Mouse (Mus musculus): ENCODE measurements at regions not wholly inside any gene's neighbourhood (a gene's known extent, or its start where the extent isn't known, plus 50 kb on each side); places are given as distances from the start of the nearest gene placed in this dataset.
A peak's percentile ranks its signal among the peaks of the same experiment; 100 is the strongest.

DNA sequence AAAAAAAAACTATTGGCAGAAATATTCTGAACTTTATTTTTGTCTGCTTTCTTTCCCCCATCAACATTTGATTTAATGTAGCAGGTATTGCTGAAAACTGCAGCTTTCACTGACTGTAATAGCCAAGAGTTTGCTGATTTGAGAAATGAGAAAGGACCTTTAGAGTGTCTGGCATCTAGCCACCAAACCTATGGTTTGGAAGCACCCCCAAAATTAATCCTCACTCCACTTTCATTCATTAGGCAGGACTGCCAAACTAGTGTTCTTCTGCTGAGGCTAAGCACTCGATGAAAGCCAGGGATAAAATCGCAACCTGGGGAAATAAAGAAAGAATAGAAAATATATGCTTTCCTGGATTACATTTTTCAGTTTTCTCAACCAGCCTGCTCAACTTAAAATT lies 320.4 kb downstream of the Atp6ap1l start:
- ATAC-seq (replicated peaks; ENCODE audit: low FRiP score, low TSS enrichment, poor library complexity, severe bottlenecking), result no peak

DNA sequence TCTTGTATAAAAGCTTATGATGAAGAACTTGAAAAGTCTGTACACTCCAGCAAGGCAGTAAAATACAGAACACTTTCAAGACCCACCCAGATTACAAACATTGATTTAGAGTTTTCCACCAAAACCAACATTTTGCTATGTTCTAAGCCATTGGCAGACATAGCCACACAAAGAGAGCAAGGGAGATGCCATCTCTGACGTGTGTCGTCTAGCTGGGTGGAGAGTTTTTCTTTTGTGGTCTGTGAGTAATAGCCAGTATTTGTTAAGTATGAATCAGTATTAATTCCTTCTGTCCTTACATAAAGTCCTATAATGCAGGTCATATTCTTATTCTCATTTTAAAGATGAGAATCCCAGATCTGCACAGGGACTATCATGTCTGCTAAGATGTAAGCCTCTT lies 329.8 kb downstream of the Atp6ap1l start:
- ATAC-seq (replicated peaks; ENCODE audit: low FRiP score, low TSS enrichment, poor library complexity, severe bottlenecking), result no peak

DNA sequence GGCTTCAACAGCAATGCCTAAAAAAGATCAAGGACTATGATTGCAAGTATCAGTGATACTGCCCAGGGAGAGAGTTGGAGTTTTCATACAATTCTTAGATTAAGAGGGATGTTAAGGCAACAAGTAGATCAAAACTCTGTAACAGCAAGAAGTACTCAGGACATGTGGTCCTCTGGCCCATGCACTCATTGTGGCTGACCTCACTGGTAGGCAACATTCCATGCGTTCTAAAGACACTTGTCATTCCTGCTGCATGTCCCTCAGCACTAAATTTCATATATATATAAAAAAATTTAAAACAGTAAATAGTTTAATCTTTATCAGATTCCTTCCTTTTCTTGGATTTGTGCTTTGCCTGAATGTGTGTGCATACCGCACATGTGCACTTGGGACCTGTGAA lies 332.6 kb downstream of the Atp6ap1l start:
- ATAC-seq (replicated peaks; ENCODE audit: low FRiP score, low TSS enrichment, poor library complexity, severe bottlenecking), result no peak

DNA sequence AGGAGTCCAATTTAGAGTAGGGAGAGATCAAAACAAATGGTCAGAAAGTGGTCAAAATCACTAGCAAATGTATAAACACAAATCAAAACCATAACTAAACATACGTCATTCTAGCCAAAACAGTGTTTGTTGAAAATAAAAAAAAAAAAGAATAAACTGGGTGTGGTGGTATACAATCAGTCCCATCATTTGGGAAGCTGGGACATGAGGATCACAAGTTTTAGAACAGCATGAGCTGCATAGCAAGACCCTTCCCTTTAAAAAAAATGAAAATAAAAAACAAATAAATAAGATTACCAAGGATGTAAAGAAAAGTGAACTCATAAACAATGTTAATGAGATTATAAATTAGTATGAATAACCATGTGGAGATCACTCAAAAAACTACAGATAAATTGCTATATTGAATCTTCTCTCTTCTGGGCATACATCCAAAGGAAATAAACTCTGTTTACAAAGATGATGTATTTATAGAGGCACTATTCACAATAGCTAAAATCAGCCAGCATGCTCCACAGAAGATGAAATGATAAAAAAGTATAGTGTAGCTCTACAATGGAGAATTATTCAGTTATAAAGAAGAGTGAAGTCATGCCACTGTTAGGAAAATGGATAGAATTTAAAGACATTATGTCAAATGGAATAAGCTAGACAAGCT lies 341.8 kb downstream of the Atp6ap1l start:
- no peak for ATAC-seq (replicated peaks; ENCODE audit: low FRiP score, low TSS enrichment, poor library complexity, severe bottlenecking)

DNA sequence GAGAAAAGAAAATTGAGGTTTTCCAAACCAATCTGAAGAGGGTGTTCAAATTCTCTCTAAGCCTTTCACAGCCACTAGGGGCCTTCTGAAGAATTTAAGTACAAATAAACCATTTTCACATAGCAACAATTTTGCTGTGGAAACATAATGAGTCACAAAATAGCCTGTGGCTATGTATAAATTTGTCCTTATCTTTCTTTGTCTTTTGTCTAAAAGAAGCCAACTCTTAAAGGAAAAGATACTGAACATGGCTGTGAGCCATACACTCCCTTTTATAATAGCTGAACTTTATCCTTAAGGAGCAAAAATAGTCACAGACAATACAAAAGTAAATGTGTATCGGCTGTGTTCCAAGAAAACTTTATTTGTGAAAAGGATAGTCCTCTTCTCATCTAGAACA lies 345.1 kb downstream of the Atp6ap1l start:
- ATAC-seq (replicated peaks; ENCODE audit: low FRiP score, low TSS enrichment, poor library complexity, severe bottlenecking), result no peak

DNA sequence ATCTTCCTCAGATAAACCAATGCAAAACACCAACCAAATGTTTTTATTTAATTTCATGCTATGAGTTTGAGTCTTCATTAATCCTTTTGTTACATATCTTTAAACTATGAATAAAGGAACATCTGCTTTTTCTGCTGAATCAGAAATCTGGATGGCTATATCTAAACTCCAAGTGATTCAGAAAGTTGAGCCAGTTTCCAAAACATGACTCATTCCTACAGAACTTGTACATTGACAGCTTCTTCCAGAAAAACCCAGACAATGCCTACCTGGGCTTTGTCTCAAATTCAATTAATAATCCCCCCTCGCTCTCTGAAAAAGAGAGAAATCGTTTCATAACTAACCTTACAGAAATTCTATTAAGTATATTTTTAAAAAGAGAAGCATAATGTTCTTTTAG lies 345.7 kb downstream of the Atp6ap1l start:
- ATAC-seq (replicated peaks; ENCODE audit: low FRiP score, low TSS enrichment, poor library complexity, severe bottlenecking), result no peak

DNA sequence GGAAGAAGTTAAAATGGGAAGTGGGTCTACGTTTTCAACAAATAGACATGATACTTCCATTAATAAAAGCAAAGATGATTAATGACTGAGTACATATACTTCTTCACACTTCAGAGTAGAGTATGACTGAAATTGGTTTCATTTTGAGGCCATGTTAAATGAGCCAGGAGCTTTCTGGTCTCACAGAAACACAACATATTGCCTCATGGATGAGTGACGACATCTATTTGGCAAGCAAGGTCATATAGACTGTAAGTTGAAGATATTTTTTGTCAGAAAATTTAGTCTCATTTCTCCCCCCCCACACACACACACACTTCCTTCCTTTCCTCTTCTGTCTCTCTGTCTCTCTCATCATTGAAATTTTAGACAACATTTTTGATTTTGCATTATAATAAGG lies 354.0 kb downstream of the Atp6ap1l start:
- no peak for ATAC-seq (replicated peaks; ENCODE audit: low FRiP score, low TSS enrichment, poor library complexity, severe bottlenecking)

DNA sequence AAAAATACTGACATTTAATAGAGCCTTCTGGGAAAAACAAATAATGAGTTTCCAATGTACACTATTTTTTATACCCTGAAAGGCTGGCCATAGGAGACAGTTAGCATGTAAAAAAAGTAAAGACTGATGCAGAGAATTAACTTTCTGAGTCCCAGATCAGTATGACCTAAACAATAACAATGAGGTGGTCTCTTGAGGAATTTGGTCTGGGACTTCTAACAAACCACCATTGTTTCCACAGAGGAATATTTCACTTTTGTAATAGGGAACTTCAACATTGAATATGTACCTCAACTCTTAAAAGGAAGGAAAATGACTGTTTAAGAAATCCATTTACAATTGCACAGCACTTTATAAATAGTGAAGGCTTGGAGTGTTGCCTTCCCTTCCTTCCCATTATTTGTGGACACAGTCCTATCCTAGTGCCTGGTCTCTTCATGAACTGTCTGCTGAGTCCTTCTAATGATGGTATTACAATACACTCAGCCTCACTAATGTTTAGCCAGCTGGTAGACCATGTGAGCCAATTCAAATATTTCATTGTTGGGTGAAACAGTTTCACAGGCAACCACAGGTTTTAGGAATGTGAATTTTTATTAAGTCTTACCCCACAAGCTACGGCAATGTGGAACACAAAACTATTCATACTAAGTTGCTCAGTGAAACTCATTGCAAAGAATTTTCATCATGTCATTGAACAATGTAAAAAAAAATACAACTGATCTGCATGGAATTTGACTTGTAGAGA lies 358.7 kb downstream of the Atp6ap1l start:
- ATAC-seq (replicated peaks; ENCODE audit: low FRiP score, low TSS enrichment, poor library complexity, severe bottlenecking), result no peak

DNA sequence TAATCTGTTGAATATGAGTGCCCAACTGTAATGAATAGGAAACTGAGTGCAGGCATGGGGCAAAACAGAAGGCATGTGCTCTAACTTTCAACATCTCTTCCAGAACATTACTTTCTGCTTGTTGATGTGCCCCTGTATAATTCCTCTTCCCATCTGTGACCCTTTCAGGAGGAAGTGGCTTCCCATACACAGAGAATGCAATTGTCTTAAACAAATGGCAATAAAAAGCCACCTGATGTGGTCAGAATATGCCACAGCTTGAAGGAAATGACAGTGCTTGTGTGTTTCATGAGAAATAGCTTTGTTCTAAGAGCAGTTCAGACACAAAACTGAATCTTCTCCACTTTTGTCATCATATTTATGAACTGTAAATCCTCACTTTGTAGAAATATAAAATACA lies 359.3 kb downstream of the Atp6ap1l start:
- no peak for ATAC-seq (replicated peaks; ENCODE audit: low FRiP score, low TSS enrichment, poor library complexity, severe bottlenecking)

DNA sequence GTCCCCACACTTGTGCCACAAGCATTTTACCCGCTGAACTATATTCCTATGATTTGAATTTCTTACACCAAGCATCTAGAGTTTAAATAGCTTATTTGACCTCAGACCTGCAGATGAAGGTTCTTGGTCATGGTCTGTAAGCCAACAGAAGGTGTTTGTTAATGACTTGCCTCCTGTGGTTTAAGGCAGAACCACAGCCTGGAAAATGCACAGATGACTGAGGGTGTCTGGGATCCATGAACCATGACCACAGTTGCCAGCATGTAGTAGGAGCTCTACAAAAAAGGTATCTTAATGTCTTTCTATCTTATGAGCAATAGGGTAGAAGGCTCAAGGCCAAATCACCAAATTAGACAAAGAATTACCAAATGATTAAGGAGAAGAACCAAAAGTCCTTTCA lies 367.6 kb downstream of the Atp6ap1l start:
- no peak for ATAC-seq (replicated peaks; ENCODE audit: low FRiP score, low TSS enrichment, poor library complexity, severe bottlenecking)

DNA sequence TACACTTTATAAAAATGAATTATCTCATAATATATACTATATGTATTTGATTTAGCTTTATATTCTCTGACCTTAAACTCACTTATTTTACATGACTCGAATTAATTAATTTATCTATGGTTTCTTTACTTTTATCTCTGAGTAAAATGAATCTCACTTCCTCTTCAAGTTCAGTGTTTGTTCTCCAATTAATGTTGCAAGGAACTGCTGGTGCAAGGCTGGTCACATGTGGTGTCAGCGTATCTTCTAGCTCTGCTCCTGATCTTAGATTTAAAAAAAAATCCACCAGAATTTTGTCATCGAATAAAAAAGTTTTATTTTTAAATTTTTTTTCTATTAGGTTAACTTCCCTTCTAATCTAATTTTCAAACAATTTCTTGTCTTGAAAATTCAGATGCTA lies 378.2 kb downstream of the Atp6ap1l start:
- no peak for ATAC-seq (replicated peaks; ENCODE audit: low FRiP score, low TSS enrichment, poor library complexity, severe bottlenecking)

DNA sequence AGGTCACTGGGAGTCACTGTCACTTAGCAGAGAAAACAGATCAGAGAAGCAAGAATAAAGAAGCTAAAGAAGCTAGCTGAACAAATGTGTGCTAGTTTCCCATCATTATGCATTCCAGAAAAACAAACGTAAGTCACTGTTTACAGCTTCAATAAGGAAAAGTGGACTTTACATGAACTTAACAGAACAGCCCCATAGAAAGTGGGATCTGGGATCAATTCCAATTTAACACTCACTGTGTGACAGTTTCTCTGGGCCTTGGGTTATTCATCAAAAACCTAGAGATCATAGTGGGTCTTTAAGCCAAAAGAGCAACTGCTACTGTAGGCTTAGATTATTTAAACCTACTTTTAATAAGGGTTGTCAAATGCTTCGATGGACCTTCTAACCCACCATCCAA lies 379.4 kb downstream of the Atp6ap1l start:
- no peak for ATAC-seq (replicated peaks; ENCODE audit: low FRiP score, low TSS enrichment, poor library complexity, severe bottlenecking)

DNA sequence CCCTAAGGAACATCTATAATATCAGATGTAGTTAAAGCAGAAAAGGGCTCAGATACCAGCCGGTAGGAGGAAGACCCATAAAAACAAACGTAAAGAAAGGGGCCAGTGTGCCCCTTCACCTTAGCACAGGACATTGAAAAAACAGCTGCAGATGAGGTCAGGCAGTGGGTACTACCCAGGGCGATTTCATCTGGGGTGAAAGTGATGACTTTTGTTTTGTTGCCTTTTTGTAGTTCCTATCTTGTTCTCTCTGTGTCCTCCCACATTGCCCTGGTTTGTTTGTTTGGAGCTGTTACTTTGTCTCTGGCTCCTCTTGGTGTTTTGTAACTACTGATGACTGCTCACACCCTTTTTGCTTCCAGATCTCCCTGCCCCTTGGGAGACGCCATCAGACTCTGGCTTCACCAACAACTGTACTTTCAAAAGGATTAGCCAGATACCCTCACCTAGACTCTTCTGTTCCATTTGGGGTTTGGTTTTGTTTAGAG lies 383.4 kb downstream of the Atp6ap1l start:
- no peak for ATAC-seq (replicated peaks; ENCODE audit: low FRiP score, low TSS enrichment, poor library complexity, severe bottlenecking)

DNA sequence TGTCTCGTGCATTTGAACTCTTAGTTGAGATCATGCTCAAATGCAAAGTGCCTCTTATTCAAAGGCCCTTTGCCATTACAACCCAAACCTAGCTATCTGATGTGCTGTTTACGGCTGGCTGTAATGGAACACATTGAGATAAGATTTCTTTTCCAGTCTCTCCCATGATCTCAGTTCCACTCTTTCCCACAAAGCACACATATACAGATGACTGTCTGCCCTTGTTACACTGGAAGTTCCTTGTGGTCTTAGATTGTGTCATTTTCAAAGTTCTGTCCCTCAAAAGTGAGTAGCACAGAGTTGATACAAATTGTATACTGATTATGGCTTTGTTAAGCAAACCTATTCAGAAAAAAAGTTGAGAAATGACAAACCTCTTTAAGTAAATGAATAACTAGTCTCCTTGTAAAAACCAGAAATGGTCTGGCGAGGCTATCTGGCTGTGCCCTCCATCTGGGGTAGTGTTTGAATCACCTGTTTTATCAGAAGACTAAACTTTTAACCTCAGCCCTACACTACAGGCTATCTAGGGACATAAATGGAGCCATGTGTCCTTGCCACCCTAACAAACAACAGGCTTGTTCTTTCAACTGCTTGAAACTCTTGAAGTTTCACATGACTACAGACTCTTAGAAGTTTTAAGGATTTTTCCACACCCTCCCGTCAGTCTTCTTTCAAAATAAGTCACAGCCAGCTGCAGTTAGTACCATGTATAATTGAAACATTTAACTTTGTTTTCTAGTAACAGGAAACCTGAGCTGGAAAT lies 384.0 kb downstream of the Atp6ap1l start:
- no peak for ATAC-seq (replicated peaks; ENCODE audit: low FRiP score, low TSS enrichment, poor library complexity, severe bottlenecking)

DNA sequence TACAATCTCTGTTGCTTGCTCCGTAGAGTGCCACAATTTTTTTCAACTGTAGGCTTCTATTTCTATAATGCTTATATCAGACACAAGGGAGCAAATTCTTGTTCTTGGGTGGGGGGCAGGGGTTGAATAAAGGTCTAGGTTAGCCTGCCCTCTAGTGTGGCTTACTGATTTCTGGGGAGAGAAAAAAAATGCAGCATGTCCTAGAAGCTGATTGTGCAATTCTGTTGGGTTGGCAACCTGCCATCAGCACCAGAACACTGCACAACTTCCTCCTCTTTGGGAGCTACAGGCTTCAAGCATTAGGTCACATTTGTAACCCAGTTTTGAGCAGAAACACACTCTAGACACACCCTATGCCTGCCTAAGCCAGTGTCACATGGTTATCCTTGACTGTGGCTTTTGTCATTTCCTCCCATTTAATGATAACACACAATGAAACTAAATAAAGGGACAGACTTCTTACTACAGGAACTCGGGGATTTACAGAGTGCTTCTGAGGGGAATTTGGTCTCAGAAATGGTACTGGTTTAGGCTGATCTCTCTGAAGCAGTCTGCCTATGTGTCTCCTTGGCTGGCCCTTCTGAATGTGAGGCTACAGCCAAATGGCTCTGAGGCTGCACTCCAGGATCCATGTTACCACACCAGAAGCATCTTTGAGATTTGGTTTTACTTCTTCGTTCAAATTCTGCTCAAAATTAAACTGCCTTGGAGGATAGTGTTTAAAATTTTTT lies 389.2 kb downstream of the Atp6ap1l start:
- ATAC-seq (replicated peaks; ENCODE audit: low FRiP score, low TSS enrichment, poor library complexity, severe bottlenecking), result peak; percentile 90

DNA sequence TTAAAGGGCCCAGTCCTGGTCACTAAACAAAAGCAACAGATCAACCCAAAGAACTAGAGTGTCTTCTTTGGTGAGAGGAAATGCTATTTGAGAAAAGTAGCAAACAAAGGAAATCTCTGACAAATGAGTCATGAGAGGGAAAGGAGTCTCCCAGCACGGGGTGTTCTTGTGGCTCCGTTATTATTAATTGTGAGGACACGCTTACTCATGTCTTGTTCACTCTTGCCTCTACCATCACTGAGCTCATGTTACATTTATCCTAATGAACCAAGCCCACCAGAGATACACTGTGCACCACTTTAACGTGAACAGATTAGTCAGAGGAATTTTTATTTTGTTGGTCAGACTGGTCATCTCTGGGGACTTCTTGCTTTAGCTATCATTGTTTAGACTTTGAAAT lies 391.3 kb downstream of the Atp6ap1l start:
- ATAC-seq (replicated peaks; ENCODE audit: low FRiP score, low TSS enrichment, poor library complexity, severe bottlenecking), result no peak

DNA sequence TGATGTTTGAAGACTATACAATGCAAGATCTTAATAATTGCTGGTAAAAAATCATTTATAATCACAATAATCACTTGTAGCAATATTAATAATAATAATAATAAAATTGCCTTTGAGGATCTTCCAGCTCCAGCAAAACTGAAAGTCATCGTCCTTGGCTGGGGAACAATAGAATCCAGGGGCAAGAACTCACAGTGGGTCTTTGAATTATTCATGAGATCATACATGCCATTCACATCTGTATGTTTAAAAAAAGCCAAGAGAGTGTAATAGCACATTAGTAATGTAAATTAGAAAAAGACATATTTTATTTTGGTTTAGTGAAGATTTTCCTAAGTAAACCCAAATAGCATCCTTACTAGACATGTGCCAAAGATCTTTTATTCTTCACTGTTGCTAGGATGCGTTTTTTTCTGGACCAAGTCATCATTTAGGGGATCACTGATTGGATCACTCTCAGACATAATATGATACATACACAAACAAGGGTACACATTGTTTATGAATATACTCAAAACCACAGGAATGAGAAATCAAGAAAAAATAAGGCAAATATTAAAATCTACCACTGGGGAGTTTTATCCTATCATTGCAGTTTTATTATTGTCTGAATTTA lies 392.3 kb downstream of the Atp6ap1l start:
- ATAC-seq (replicated peaks; ENCODE audit: low FRiP score, low TSS enrichment, poor library complexity, severe bottlenecking), result no peak

DNA sequence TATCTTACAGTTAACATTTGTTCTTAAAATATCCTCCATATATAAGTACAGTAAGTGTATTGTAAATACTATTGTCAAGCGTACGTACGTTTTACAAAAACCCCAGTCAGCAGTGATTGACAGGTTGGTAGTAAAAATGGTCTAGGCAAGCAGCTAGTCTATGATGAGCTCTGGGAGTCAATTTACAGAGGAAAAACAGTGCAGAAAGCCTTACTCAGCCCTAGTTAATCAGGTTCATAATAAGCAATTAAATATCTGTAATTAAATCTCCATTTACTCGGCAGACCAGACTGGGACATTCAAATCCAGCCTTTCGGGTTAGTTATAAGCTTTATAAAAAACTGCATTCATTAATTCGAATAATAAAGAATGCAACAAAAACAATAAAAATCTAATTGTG lies 394.7 kb downstream of the Atp6ap1l start:
- no peak for ATAC-seq (replicated peaks; ENCODE audit: low FRiP score, low TSS enrichment, poor library complexity, severe bottlenecking)

DNA sequence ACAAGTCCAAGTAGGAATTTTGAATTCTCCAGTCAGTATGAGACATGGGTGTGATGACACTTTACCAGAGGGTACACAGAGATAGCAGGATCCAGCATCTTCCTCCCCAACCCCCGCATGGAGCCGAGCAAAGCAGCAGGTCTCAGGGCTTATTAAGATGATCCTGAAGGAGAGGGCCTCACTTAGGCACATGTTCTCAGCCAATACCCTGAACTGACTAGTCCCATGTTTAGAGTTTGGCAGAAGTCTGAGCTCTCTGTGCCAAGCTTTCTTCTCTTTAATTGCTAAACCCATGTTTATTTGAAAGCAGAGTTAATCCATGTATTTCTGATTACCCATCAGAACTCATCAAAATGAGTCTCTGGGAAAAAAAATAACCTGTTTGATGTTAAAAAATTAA lies 402.0 kb downstream of the Atp6ap1l start:
- ATAC-seq (replicated peaks; ENCODE audit: low FRiP score, low TSS enrichment, poor library complexity, severe bottlenecking), result no peak

DNA sequence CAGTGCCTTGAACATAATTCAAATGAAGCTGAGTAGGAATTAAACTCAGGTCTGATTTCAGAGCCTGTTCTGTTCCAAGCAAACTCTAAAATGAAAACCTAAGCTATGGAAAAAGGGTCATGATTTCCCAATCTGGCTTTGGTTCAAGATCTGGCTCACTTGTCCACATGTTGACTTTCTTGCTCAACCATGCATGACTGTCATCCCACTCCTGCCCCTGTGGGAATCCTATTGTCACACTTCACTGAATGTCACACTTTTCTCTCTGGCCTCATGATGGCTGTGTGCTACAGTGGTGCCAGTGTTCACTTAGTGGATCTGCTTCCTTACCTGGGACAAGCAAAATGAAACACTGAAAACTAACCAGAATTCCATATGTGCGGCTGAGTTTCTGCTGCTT lies 403.0 kb downstream of the Atp6ap1l start:
- no peak for ATAC-seq (replicated peaks; ENCODE audit: low FRiP score, low TSS enrichment, poor library complexity, severe bottlenecking)
